In the genomic region with DNA sequence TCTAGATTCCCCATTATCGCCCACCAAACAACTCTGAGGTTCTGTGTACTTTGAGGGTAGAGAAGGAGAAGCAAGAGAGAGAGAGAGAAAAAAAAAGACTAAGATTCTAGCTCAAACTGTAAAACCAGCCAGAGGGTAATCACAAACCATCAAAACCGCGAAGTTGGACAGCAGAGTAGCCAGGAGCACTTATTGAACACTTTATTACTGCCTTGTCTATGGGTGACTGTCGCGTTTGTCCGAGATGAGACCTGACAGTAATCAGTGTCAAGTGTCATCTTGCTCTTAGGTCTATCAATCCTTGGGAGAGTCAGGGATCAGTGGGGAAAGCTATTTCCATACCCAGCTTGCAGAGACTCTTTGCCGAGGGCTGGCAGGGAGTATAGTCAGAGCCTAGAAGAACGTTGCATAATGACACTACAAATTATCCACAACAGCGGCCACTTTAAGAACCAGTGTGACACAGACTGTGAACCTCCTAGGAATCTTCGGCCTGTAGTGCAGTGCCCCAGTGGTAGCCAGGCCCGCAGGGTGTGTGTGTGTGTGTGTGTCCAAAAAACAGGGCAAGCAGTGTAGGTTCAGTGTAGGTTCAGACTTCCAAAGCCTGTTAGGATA, we compare ENCODE assay signal across 8 mouse cellular contexts. TPM values are rescaled to one million over a fixed set of nuclear protein-coding genes. Genes with fewer than 3 reads are reported as not detected.
DNase-seq lines count a peak whose midpoint lies in the region; ATAC-seq and TF ChIP-seq lines count a peak whose summit lies in the region.

No protein-coding gene starts in this region.

- DNase-seq in layer of hippocampus, adult 2 months (ENCODE audit: low spot score in 2 of 2): no peak
- no peak for DNase-seq in layer of hippocampus, postnatal 25 days (ENCODE audit: extremely low spot score in 1 of 2, low spot score in 1 of 2)
- DNase-seq in limb, embryonic 10.5 days (ENCODE audit: low spot score): no peak
- no peak for DNase-seq in gastrocnemius, postnatal 14 days
- no peak for DNase-seq in B cell, adult 2 months

- H3K4me1 ChIP-seq in forebrain, embryonic 12.5 days: peaks cover 27% of the 10 kb centered on the region
- H3K4me1 ChIP-seq in limb, embryonic 10.5 days: peaks cover 26% of the 10 kb centered on the region
- peaks cover 31% of the 10 kb centered on the region for H3K4me1 ChIP-seq in neural tube, embryonic 15.5 days

- peak overlapping the region; percentile 71 for H3K27ac ChIP-seq in layer of hippocampus, adult 2 months
- no peak overlapping the region for H3K27ac ChIP-seq in forebrain, embryonic 12.5 days
- H3K27ac ChIP-seq in limb, embryonic 10.5 days: no peak overlapping the region; the same call in 1 of the 2 replicates
- no peak overlapping the region for H3K27ac ChIP-seq in neural tube, embryonic 15.5 days (replicated peaks)

- H3K4me3 ChIP-seq in layer of hippocampus, adult 2 months: peak overlapping the region; percentile 60
- H3K4me3 ChIP-seq in forebrain, embryonic 12.5 days (replicated peaks): peak overlapping the region; percentile 52
- peak overlapping the region; percentile 65 for H3K4me3 ChIP-seq in limb, embryonic 10.5 days
- peak overlapping the region; percentile 49 for H3K4me3 ChIP-seq in neural tube, embryonic 15.5 days (replicated peaks)

- H3K9ac ChIP-seq in forebrain, embryonic 12.5 days: no peak overlapping the region
- no peak overlapping the region for H3K9ac ChIP-seq in neural tube, embryonic 15.5 days (replicated peaks)

- intact Hi-C loops in gastrocnemius, postnatal 14 days (cut with DNase I; ENCODE audit: low total_unique reads): loop anchor here (10.0 kb wide), 1 partner anchor 49 kb away; no protein-coding TSS in a partner anchor

- H3K27me3 ChIP-seq in forebrain, embryonic 12.5 days: peaks cover 69% of the 10 kb centered on the region
- peaks cover 58% of the 10 kb centered on the region for H3K27me3 ChIP-seq in limb, embryonic 10.5 days (ENCODE audit: low read depth, poor library complexity, severe bottlenecking)
- H3K27me3 ChIP-seq in neural tube, embryonic 15.5 days (replicated peaks): peaks cover 51% of the 10 kb centered on the region

- TF ChIP-seq CTCF in layer of hippocampus, adult 2 months (conservative IDR thresholded peaks at IDR 0.05): no peak

- no peaks in the 10 kb centered on the region for H3K36me3 ChIP-seq in forebrain, embryonic 12.5 days (replicated peaks)
- no peaks in the 10 kb centered on the region for H3K36me3 ChIP-seq in limb, embryonic 10.5 days
- H3K36me3 ChIP-seq in neural tube, embryonic 15.5 days: no peaks in the 10 kb centered on the region

- H3K4me2 ChIP-seq in forebrain, embryonic 12.5 days: peak overlapping the region; percentile 91
- peak overlapping the region; percentile 93 for H3K4me2 ChIP-seq in neural tube, embryonic 15.5 days

- WGBS in forebrain, embryonic 12.5 days: 16% methylated on average over 11 of the region's 11 CpGs
- 14% methylated on average over 11 of the region's 11 CpGs for WGBS in limb, embryonic 10.5 days
- 17% methylated on average over 11 of the region's 11 CpGs for WGBS in neural tube, embryonic 15.5 days

- no peaks in the 10 kb centered on the region for H3K9me3 ChIP-seq in forebrain, embryonic 12.5 days
- no peaks in the 10 kb centered on the region for H3K9me3 ChIP-seq in limb, embryonic 10.5 days (replicated peaks)
- no peaks in the 10 kb centered on the region for H3K9me3 ChIP-seq in neural tube, embryonic 15.5 days (replicated peaks)

- no peak for ATAC-seq in forebrain, embryonic 12.5 days (ENCODE audit: low FRiP score)
- ATAC-seq in neural tube, embryonic 15.5 days (ENCODE audit: low FRiP score): no peak
- no peak for ATAC-seq in cerebellum, adult (ENCODE audit: insufficient number of reproducible peaks, low FRiP score, low TSS enrichment)

RNA-seq across cellular contexts. Expression of gene Epas1, which starts 2.2 kb away (rescaled TPM):
- total RNA-seq in layer of hippocampus, adult 2 months (2021): 10 to 100 TPM; 98.7 to 99.2 TPM
- total RNA-seq in layer of hippocampus, postnatal 25 days (2021): 10 to 100 TPM; 75.1 to 99.4 TPM
- polyA plus RNA-seq in forebrain, embryonic 12.5 days (2016; fragmentation: Nextera tagmentation; extraction: Ambion mirVana): 2.8 and 3.3 TPM in 2 replicates
- polyA plus RNA-seq in limb, embryonic 10.5 days (2016; fragmentation: Nextera tagmentation; extraction: Ambion mirVana): 2.8 and 2.9 TPM in 2 replicates
- 4.5 and 6.1 TPM in 2 replicates for polyA plus RNA-seq in neural tube, embryonic 15.5 days (2015; fragmentation: Nextera tagmentation; extraction: Ambion mirVana)
- total RNA-seq in gastrocnemius, postnatal 14 days (2021): 100 to 1,000 TPM in 1 of 2 experiments, 10 to 100 TPM in 1; 91.8 to 114 TPM
